Mouse (Mus musculus) retina, postnatal 7 days (tissue): ENCODE data around the gene A930018P22Rik.
"Not testable (repeated sequence)": the region's sequence is repeated elsewhere in the genome, so short reads cannot be mapped to it uniquely, and the experiment has no call there.

Experiments
- DNase-seq: peaks from one replicate; pipeline ENCODE4 v3.0.0-alpha.2; 2012; ENCODE audit warnings: low read depth, low spot score

A930018P22Rik gene

DNA sequence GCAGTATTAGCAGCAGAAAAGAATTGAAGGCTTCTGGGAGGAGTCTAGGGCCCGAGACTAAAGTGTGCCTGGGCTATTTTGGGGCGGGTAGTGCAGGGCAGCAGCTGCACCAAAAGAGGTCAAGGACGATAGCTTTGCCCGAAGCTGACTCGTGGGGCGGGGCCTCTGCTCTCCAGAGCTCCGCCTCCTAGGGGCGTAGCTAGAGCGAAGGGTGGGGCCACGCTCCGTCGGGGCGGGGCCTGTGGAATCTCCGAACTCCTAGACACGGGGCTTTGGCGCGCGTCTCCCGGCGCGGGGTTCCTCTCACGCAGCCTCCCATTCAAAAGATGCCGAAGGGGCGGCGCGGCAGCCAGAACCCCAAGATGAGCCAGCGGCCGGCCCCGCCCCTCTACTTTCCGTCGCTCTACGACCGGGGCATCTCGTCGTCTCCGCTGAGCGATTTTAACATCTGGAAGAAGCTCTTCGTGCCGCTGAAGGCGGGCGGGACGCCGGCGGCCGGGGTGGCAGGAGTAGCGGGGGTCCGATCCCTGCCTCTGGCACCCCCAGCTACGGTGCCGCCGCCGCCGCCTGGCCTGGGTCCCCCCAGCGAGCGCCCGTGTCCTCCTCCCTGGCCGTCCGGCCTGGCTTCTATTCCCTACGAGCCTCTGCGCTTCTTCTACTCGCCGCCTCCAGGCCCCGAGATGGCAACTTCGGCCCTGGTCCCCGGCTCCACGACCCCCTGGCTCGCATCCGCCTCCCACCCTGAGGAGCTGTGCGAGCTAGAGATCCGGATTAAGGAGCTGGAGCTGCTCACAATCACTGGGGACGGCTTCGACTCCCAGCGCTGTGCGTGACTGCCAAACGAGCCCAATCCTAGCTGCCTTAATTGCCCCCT is at the start of gene A930018P22Rik:
Gene A930018P22Rik, plus strand, starts transcription at position 265 of the 874 bp plus-strand sequence.
- DNase-seq, result peak; percentile 81

- DNase-seq, result not testable (repeated sequence)
These were observed 44.3 kb upstream of the A930018P22Rik start for GRCm38 (mm10) chr2:104078285-104078684.

- DNase-seq, result not testable (repeated sequence)
These were observed 41.0 kb upstream of the A930018P22Rik start for GRCm38 (mm10) chr2:104081436-104082050.

DNA sequence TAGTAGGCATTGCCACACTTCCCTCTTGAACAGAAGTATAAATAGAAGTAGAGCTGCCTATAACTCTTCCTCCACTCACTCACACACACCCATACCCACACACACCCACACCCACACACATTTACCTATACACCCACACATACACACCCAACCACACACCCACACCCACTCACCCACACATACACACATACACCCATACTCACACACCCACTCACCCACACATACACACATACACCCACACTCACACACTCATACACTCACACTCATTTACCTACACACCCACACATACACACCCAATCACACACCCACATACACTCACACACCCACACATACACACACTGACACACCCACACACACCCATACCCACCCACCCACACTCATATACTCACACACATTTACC is 40.1 kb upstream of the A930018P22Rik start:
- DNase-seq, result no peak

GRCm38 (mm10) chr2:104084027-104084426 is 38.5 kb upstream of the A930018P22Rik start:
- not testable (repeated sequence) for DNase-seq

DNA sequence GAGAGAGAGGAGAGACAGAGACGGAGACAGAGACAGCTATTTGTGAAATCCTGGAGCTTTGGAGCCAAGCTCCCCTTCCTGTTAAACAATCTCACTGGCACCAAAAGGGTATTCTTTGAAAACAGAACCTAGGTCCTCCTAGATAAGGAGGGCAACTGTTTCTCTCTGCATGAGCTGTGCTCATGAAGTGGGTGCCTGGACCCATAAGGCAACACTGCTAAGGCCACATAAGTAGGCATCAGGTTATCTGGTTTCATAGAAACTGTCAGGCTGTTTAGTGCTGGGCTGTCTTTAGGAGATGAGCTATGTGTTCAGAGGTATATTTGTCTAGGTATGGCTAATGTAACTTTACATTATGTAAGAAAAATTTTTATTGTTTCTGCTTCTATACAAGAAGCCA is 35.0 kb upstream of the A930018P22Rik start:
- not testable (repeated sequence) for DNase-seq

- no peak for DNase-seq
These were observed 29.3 kb upstream of the A930018P22Rik start for GRCm38 (mm10) chr2:104093305-104093704.

GRCm38 (mm10) chr2:104095741-104096213 is 26.8 kb upstream of the A930018P22Rik start, which contains the start of gene Cd59a:
Gene Cd59a, plus strand, starts transcription at chr2:104095801.
- DNase-seq, result peak; percentile 9

DNA sequence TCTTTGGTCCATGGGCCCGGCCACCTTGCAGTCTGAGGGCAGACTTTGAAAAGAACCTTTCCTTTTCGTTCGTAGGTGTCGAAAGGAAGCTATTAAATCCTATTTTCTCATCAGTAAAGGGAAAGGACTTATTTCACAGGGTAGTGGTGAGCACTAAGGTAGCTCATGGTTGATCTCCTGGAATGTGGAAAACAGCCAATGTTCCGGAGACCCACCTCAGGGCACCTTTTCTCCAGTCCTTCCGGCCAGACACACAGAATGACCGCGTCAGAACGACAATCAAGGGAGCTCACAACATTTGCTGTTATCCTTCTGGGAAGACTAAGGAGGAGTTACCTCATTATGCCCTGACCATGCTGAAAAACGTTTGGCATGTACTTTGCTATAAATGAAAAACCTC is 26.3 kb upstream of the A930018P22Rik start:
- no peak for DNase-seq

- DNase-seq, result not testable (repeated sequence)
These were observed 25.8 kb upstream of the A930018P22Rik start for GRCm38 (mm10) chr2:104096796-104097195.

DNA sequence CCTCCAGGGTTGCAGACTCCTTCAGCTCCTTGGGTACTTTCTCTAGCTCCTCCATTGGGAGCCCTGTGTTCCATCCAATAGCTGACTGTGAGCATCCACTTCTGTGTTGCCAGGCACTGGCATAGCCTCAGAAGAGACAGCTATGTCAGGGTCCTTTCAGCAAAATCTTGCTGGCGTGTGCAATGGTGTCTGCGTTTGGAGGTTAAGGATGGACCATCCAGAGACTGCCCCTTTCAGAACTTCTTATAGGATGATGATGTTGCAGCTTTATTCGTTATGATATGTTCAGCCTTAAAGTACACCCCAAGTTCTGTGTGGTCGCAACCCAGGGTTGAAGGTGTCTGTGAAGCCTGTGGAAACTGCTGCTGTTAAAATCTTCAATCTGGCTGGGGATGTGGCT is 25.2 kb upstream of the A930018P22Rik start:
- DNase-seq, result not testable (repeated sequence)

- DNase-seq, result no peak
These were observed 23.9 kb upstream of the A930018P22Rik start for GRCm38 (mm10) chr2:104098529-104099230.

DNA sequence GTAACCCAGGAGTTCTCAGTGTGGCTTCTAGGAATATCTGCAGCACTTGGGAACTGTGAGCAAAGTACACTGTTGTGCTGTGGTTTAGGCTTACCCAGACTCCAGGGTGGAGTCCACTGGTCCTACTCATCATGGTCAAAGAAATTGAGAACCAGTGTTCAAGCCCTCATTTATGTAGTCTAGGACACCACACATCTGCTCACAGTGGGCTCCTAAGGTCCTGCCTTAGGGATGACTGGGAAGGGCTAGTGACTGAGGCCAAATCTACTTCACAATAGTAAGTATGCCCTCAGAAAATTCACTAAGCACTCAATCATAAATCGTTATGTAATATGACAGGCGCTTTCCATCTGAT is 23.4 kb upstream of the A930018P22Rik start:
- no peak for DNase-seq

- no peak for DNase-seq
These were observed 22.6 kb upstream of the A930018P22Rik start for GRCm38 (mm10) chr2:104099946-104100345.

DNA sequence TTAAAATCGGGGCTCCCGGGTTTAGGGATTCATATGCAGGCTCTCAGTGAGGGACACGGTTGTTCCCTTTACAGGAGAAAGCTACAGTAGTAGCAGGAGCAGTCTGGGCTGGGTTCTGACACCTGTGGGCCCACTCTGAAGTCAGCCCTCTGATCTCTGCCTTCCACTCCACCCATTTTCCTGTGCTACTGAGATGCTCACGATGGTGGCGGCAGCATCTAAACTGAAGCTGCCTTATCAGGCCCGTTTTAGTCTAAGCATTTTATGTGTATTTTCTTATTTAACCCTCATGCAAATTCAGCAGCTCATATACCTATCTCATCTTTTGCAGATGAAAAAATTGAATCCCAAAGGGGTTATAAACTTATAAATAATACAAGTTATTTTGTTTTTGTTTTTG is 17.8 kb upstream of the A930018P22Rik start:
- no peak for DNase-seq

- not testable (repeated sequence) for DNase-seq
These were observed 13.5 kb upstream of the A930018P22Rik start for GRCm38 (mm10) chr2:104109021-104109420.

DNA sequence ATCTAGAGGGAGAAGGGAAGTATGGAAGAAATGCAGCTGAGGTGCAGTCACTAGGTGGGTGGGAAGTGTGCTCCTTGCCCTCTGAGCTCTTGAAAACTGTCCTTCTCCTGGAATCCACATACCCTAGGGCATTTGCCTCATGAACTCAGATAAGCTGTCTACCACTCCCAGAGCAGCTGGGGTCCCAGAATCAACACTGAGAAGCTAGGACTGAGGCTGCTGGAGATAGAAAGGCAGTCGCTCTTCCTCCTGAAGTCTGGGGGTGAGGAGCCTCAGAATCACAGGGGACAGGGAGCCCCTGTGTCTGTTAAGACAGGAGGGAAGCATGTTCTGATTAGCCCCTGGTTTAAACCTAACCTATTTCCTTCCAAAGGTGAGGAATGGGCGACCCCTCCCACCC is 13.0 kb upstream of the A930018P22Rik start:
- no peak for DNase-seq

GRCm38 (mm10) chr2:104110031-104110430 is 12.5 kb upstream of the A930018P22Rik start:
- no peak for DNase-seq

GRCm38 (mm10) chr2:104111170-104111797 is 11.3 kb upstream of the A930018P22Rik start:
- not testable (repeated sequence) for DNase-seq

DNA sequence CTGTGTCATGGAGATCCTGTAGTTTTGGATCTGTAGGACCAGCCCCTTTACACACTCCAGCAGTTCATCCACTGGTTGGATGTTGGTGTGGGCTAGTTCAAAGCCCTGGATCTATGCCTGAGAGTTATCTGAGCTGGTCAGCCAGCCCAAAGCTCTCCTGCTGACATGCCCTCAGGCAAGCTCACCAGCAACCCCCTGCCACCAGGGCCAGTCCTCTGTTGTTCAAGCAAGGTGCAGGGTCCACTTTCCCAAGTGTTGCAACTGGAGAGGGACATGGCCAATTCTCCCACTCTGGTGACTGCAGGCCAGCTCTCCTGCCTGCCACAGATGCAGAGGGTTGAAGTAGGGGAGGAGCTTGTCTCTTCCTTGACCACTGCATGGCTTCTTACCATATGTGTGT is 9.0 kb upstream of the A930018P22Rik start:
- not testable (repeated sequence) for DNase-seq

DNA sequence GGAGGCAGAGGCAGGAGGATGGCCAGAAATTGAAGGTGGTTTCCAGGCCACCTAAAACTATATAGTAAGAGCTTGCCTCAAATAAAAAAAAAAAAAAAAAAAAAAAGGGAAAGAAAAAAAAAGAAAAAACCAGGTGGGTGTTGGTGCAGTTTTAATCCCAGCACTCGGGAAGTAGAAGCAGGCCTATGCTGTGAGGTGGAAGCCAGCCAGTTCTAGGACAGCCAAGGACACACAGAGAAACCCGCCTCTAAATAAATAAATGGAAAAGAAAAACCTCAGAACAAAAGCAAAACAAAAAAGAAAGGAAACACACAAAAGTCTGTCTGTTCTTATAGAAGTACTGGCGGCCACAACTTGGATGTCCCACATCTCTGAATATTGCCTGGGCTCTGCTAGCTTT is 7.7 kb upstream of the A930018P22Rik start:
- DNase-seq, result no peak
